Mouse (Mus musculus): ENCODE results near the gene Spata20. TPM values are rescaled to one million over a fixed set of nuclear protein-coding genes. Genes with fewer than 3 reads are reported as not detected.

The Spata20 gene
- polyA plus RNA-seq, 1 experiment = 0.39 TPM

GRCm38 (mm10) chr11:94457001-94457400 lies 29.0 kb downstream of the Spata20 start:
- Histone ChIP-seq H3K4me3 (ENCODE audit: control insufficient read depth, insufficient read depth, low read length) (no peak overlapping the region), H3K36me3 (ENCODE audit: control insufficient read depth, insufficient read depth, low read length) (no peaks in the 10 kb centered on the region), H3K27me3 (ENCODE audit: control insufficient read depth, insufficient read depth, low read length) (no peaks in the 10 kb centered on the region), H3K4me1 (replicated peaks; ENCODE audit: control insufficient read depth, insufficient read depth, low read length) (no peaks in the 10 kb centered on the region; the same call in 1 of the 2 replicates), H3K27ac (ENCODE audit: control insufficient read depth, insufficient read depth, low read length) (no peak overlapping the region)
- DNase-seq = no peak
- TF ChIP-seq POLR2A (IDR thresholded peaks at IDR 0.05; ENCODE audit: control insufficient read depth, extremely low read depth, insufficient read depth, low read length, poor library complexity) = no peak
- TF ChIP-seq CTCF (IDR thresholded peaks at IDR 0.05; ENCODE audit: borderline replicate concordance, control insufficient read depth, extremely low read depth, insufficient read depth, low read length, poor library complexity) = no peak
- 96% methylated on average over 15 of the region's 15 CpGs for WGBS

- no peak for DNase-seq
- no peaks in the 10 kb centered on the region; the same call in 1 of the 2 replicates for H3K4me1 ChIP-seq (replicated peaks; ENCODE audit: control insufficient read depth, insufficient read depth, low read length)
- no peak overlapping the region for H3K27ac ChIP-seq (ENCODE audit: control insufficient read depth, insufficient read depth, low read length)
- TF ChIP-seq CTCF (IDR thresholded peaks at IDR 0.05; ENCODE audit: borderline replicate concordance, control insufficient read depth, extremely low read depth, insufficient read depth, low read length, poor library complexity) (no peak), POLR2A (IDR thresholded peaks at IDR 0.05; ENCODE audit: control insufficient read depth, extremely low read depth, insufficient read depth, low read length, poor library complexity) (no peak)
- no peaks in the 10 kb centered on the region for H3K27me3 ChIP-seq (ENCODE audit: control insufficient read depth, insufficient read depth, low read length)
- H3K4me3 ChIP-seq (ENCODE audit: control insufficient read depth, insufficient read depth, low read length) = no peak overlapping the region
- H3K36me3 ChIP-seq (ENCODE audit: control insufficient read depth, insufficient read depth, low read length) = no peaks in the 10 kb centered on the region
- 92% methylated on average over 3 of the region's 3 CpGs for WGBS
Measured at GRCm38 (mm10) chr11:94456347-94456746, 29.6 kb downstream of the Spata20 start.

- Histone ChIP-seq H3K27me3 (ENCODE audit: control insufficient read depth, insufficient read depth, low read length) (no peaks in the 10 kb centered on the region), H3K27ac (ENCODE audit: control insufficient read depth, insufficient read depth, low read length) (no peak overlapping the region), H3K4me3 (ENCODE audit: control insufficient read depth, insufficient read depth, low read length) (no peak overlapping the region), H3K36me3 (ENCODE audit: control insufficient read depth, insufficient read depth, low read length) (no peaks in the 10 kb centered on the region), H3K4me1 (replicated peaks; ENCODE audit: control insufficient read depth, insufficient read depth, low read length) (no peaks in the 10 kb centered on the region; the same call in 1 of the 2 replicates)
- TF ChIP-seq POLR2A (IDR thresholded peaks at IDR 0.05; ENCODE audit: control insufficient read depth, extremely low read depth, insufficient read depth, low read length, poor library complexity) (no peak), CTCF (IDR thresholded peaks at IDR 0.05; ENCODE audit: borderline replicate concordance, control insufficient read depth, extremely low read depth, insufficient read depth, low read length, poor library complexity) (no peak)
- DNase-seq = no peak
- WGBS = 60% methylated on average over 10 of the region's 10 CpGs
Measured at GRCm38 (mm10) chr11:94455161-94455820, 30.7 kb downstream of the Spata20 start.

GRCm38 (mm10) chr11:94454756-94455155 lies 31.2 kb downstream of the Spata20 start:
- H3K27me3 ChIP-seq (ENCODE audit: control insufficient read depth, insufficient read depth, low read length) = no peaks in the 10 kb centered on the region
- no peak overlapping the region for H3K27ac ChIP-seq (ENCODE audit: control insufficient read depth, insufficient read depth, low read length)
- no peak for DNase-seq
- H3K4me3 ChIP-seq (ENCODE audit: control insufficient read depth, insufficient read depth, low read length) = no peak overlapping the region
- WGBS = 86% methylated on average over 5 of the region's 5 CpGs
- TF ChIP-seq CTCF (IDR thresholded peaks at IDR 0.05; ENCODE audit: borderline replicate concordance, control insufficient read depth, extremely low read depth, insufficient read depth, low read length, poor library complexity) (no peak), POLR2A (IDR thresholded peaks at IDR 0.05; ENCODE audit: control insufficient read depth, extremely low read depth, insufficient read depth, low read length, poor library complexity) (no peak)
- no peaks in the 10 kb centered on the region; the same call in 1 of the 2 replicates for H3K4me1 ChIP-seq (replicated peaks; ENCODE audit: control insufficient read depth, insufficient read depth, low read length)
- no peaks in the 10 kb centered on the region for H3K36me3 ChIP-seq (ENCODE audit: control insufficient read depth, insufficient read depth, low read length)

GRCm38 (mm10) chr11:94451091-94451773 lies 34.7 kb downstream of the Spata20 start:
- TF ChIP-seq POLR2A (IDR thresholded peaks at IDR 0.05; ENCODE audit: control insufficient read depth, extremely low read depth, insufficient read depth, low read length, poor library complexity) (no peak), CTCF (IDR thresholded peaks at IDR 0.05; ENCODE audit: borderline replicate concordance, control insufficient read depth, extremely low read depth, insufficient read depth, low read length, poor library complexity) (no peak)
- WGBS = 94% methylated on average over 12 of the region's 12 CpGs
- DNase-seq = no peak
- no peak overlapping the region for H3K27ac ChIP-seq (ENCODE audit: control insufficient read depth, insufficient read depth, low read length)
- no peaks in the 10 kb centered on the region; the same call in 1 of the 2 replicates for H3K4me1 ChIP-seq (replicated peaks; ENCODE audit: control insufficient read depth, insufficient read depth, low read length)
- no peaks in the 10 kb centered on the region for H3K27me3 ChIP-seq (ENCODE audit: control insufficient read depth, insufficient read depth, low read length)
- H3K4me3 ChIP-seq (ENCODE audit: control insufficient read depth, insufficient read depth, low read length) = no peak overlapping the region
- no peaks in the 10 kb centered on the region for H3K36me3 ChIP-seq (ENCODE audit: control insufficient read depth, insufficient read depth, low read length)

GRCm38 (mm10) chr11:94449886-94450285 lies 36.1 kb downstream of the Spata20 start:
- TF ChIP-seq POLR2A (IDR thresholded peaks at IDR 0.05; ENCODE audit: control insufficient read depth, extremely low read depth, insufficient read depth, low read length, poor library complexity) = no peak
- TF ChIP-seq CTCF (IDR thresholded peaks at IDR 0.05; ENCODE audit: borderline replicate concordance, control insufficient read depth, extremely low read depth, insufficient read depth, low read length, poor library complexity) = no peak
- DNase-seq = no peak
- WGBS = 84% methylated on average over 5 of the region's 5 CpGs
- no peaks in the 10 kb centered on the region for H3K4me1 ChIP-seq (replicated peaks; ENCODE audit: control insufficient read depth, insufficient read depth, low read length)
- no peaks in the 10 kb centered on the region for H3K36me3 ChIP-seq (ENCODE audit: control insufficient read depth, insufficient read depth, low read length)
- H3K27ac ChIP-seq (ENCODE audit: control insufficient read depth, insufficient read depth, low read length) = no peak overlapping the region
- no peaks in the 10 kb centered on the region for H3K27me3 ChIP-seq (ENCODE audit: control insufficient read depth, insufficient read depth, low read length)
- no peak overlapping the region for H3K4me3 ChIP-seq (ENCODE audit: control insufficient read depth, insufficient read depth, low read length)
